Mouse (Mus musculus): Measurements from ENCODE around the gene Gm973. TPM values are rescaled to one million over a fixed set of nuclear protein-coding genes. Genes with fewer than 3 reads are reported as not detected.

Gene Gm973
- polyA plus RNA-seq, 1 experiment from 2014 or later: 0.42 TPM

DNA sequence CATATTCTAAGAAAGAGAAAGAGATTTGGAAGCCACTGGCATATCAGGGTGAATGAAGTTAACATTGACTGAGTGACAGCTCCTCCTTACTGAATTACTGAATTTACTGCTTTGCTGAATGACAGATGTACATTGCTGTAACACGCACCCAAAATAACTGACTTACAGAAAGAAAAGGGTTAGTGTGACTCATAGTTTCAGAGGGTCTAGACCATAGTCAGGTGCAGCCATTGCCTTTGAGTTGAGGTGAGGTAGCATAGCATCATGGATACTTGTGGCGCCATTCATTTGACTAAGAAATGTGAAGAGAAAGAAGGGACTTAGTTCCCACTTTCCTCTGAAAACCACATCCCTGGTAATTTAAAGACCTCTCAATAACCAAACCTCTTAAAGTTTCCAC, 157.6 kb downstream of the Gm973 start:
- DNase-seq (ENCODE audit: low spot score) (no peak), ATAC-seq (replicated peaks; ENCODE audit: low FRiP score, low TSS enrichment, low read depth) (no peak)

DNA sequence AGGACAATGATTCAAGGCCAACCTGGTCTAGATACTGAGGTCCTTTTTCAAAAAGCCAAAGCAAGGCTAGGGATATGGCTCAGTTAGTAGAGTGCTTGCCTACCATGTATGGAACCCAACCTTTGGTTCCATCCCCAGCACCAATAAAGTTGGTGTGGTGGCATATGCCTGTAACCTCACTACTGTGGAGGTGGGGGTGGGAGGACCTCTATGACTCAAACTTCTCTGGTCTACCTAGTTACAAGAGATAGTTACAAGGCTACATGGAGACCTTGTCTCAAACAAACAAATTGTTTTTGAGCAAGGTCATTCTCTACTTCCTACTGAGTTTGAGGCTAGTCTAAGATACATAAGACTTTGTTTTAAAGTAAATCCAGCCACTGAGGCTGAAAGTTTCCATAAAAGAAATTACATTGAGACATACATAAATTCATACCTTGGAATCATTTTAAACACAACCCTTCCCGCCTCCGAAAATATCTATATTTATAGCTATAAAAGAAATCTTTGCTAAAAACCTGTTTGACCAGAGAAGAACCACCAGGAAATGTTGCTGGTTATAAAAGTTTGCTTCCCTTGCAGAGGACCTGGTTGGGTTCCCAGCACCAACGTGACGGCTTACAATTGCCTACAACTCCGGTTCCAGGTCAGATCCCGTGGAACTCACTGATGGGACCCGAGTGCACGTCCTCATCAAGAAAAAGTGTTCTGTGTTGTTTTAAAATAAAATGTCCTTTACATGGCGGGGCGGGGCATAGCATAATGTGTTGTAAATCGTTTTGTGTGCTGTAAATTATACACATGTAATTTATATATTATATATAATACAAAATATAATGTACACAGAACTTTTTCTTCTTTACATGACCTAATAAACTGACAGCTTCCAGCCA, 168.1 kb downstream of the Gm973 start:
- Histone ChIP-seq H3K9ac (ENCODE audit: low read length) (peak overlapping the region; percentile 54), H3K4me1 (replicated peaks; ENCODE audit: control insufficient read depth, insufficient read depth, low read length) (peaks cover 7% of the 10 kb centered on the region), H3K27ac (ENCODE audit: low read depth) (peak overlapping the region; percentile 73), H3K36me3 (ENCODE audit: control insufficient read depth, insufficient read depth, low read length) (0 out of 2 replicates have a peak, but pooled peaks cover under 1% of the 10 kb centered on the region), H3K9me3 (ENCODE audit: control insufficient read depth, low read length) (no peaks in the 10 kb centered on the region), H3K4me3 (ENCODE audit: low read depth, low read length) (peak overlapping the region; percentile 99), H3K27me3 (replicated peaks; ENCODE audit: control insufficient read depth, insufficient read depth, low read length) (no peaks in the 10 kb centered on the region), H3K4me2 (ENCODE audit: low read length) (peak overlapping the region; percentile 88)
- peak; percentile 51; the same call in 1 of the 2 replicates for ATAC-seq (replicated peaks; ENCODE audit: low FRiP score, low TSS enrichment, low read depth)
- 10% methylated on average over 11 of the region's 11 CpGs for WGBS
- DNase-seq (ENCODE audit: low spot score): peak; percentile 79

More for the DNA sequence above, 157.6 kb downstream of the Gm973 start:
- Histone ChIP-seq H3K27ac (ENCODE audit: low read depth) (no peak overlapping the region), H3K27me3 (replicated peaks; ENCODE audit: control insufficient read depth, insufficient read depth, low read length) (no peaks in the 10 kb centered on the region), H3K36me3 (ENCODE audit: control insufficient read depth, insufficient read depth, low read length) (0 out of 2 replicates have a peak, but pooled peaks cover 4% of the 10 kb centered on the region), H3K4me3 (ENCODE audit: low read depth, low read length) (no peak overlapping the region), H3K4me1 (replicated peaks; ENCODE audit: control insufficient read depth, insufficient read depth, low read length) (peaks cover 15% of the 10 kb centered on the region; the same call in 1 of the 2 replicates), H3K9me3 (ENCODE audit: control insufficient read depth, low read length) (no peaks in the 10 kb centered on the region), H3K9ac (ENCODE audit: low read length) (no peak overlapping the region), H3K4me2 (ENCODE audit: low read length) (no peak overlapping the region)
- WGBS: 94% methylated on average over 2 of the region's 2 CpGs

DNA sequence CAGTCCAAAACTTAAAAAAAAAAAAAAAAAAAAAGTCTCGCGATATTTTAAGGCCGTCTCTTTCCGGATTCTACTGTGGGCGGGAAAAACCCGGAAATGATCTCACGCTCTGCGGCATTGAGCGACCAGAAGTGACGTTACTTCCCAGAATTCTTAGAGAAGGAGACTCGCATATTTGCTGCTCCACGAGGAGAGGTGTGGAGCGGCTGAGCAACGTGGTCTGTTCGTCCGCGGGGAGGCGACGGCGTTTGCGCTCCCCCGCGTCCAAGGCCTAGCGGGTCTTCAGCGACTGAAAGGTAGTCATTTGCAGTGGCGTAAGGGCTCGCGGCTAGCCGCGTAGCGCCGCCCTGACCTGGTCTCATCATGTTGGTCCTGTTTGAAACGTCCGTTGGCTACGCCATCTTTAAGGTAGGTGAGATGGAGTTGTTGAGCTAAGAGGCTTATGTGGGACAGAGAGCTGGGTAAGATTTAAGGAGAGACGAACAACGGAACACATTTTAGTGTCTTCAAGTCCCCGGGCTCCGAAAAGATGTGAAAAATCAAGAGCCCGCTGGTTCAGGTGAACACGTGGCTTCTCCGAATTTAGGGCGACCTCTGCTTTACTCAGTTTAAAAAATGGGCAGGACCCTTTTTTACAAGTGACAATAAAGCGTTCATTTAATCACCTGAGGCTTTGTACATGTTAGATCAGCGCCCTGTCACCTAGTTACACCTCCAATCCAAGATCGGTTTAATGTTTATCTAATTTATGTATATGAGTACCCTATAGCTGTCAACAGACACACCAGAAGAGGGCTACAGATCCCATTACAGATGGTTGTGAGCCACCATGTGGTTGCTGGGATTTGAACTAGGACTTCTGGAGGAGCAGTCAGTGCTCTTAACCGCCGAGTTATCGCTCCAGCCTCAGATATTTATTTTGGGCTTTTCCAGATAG, 169.0 kb downstream of the Gm973 start, which contains the start of gene Nop58:
Nop58 (plus strand) TSS at position 153 of the 937 bp plus-strand sequence.
- H3K4me3 ChIP-seq (ENCODE audit: low read depth, low read length): peak within 1 kb of the TSS; percentile 99
- H3K9me3 ChIP-seq (ENCODE audit: control insufficient read depth, low read length): no peaks in the 10 kb centered on the region
- peak within 1 kb of the TSS; percentile 96 for H3K9ac ChIP-seq (ENCODE audit: low read length)
- peaks cover 7% of the 10 kb centered on the region for H3K4me1 ChIP-seq (replicated peaks; ENCODE audit: control insufficient read depth, insufficient read depth, low read length)
- H3K4me2 ChIP-seq (ENCODE audit: low read length): peak within 1 kb of the TSS; percentile 97
- peak within 1 kb of the TSS; percentile 92 for H3K27ac ChIP-seq (ENCODE audit: low read depth)
- WGBS: under 1% methylated on average over 49 of the region's 49 CpGs
- H3K27me3 ChIP-seq (replicated peaks; ENCODE audit: control insufficient read depth, insufficient read depth, low read length): no peaks in the 10 kb centered on the region
- peak; percentile 96 for ATAC-seq (replicated peaks; ENCODE audit: low FRiP score, low TSS enrichment, low read depth)
- peaks cover 9% of the 10 kb centered on the region; the same call in 1 of the 2 replicates for H3K36me3 ChIP-seq (ENCODE audit: control insufficient read depth, insufficient read depth, low read length)
- peak; percentile 91 for DNase-seq (ENCODE audit: low spot score)

Other genes starting within 250 kb of the Gm973 start
- gene Fzd7, start 33.8 kb upstream of the Gm973 start, polyA plus RNA-seq (2014; fragmentation: Nextera tagmentation; extraction: Ambion mirVana): 10.8 and 11.5 TPM in 2 replicates
- gene Sumo1, start 154.6 kb downstream of the Gm973 start, polyA plus RNA-seq (2014; fragmentation: Nextera tagmentation; extraction: Ambion mirVana): 371 and 397 TPM in 2 replicates
- 256 and 268 TPM in 2 replicates for gene Nop58, start 168.7 kb downstream of the Gm973 start, polyA plus RNA-seq (2014; fragmentation: Nextera tagmentation; extraction: Ambion mirVana)
- gene Bmpr2, start 247.1 kb downstream of the Gm973 start, polyA plus RNA-seq (2014; fragmentation: Nextera tagmentation; extraction: Ambion mirVana): 11.9 and 12.5 TPM in 2 replicates

Data from intestine, embryonic 14.5 days (tissue).